8 mouse cellular contexts compared by ENCODE assay signal in genomic region chr2:121806171-121806943, GRCm38 (mm10). TPM values are rescaled to one million over a fixed set of nuclear protein-coding genes. Genes with fewer than 3 reads are reported as not detected.
DNase-seq lines count a peak whose midpoint lies in the region; ATAC-seq and TF ChIP-seq lines count a peak whose summit lies in the region.

No protein-coding gene starts in this region.

- H3K9me3 ChIP-seq in kidney, embryonic 15.5 days (replicated peaks): no peaks in the 10 kb centered on the region
- no peaks in the 10 kb centered on the region for H3K9me3 ChIP-seq in heart, postnatal 0 days (replicated peaks; ENCODE audit: control insufficient read depth, low read length)
- no peaks in the 10 kb centered on the region for H3K9me3 ChIP-seq in neural tube, embryonic 12.5 days

- WGBS in kidney, embryonic 15.5 days: under 1% methylated on average over 89 of the region's 90 CpGs
- WGBS in heart, postnatal 0 days: under 1% methylated on average over 53 of the region's 90 CpGs
- under 1% methylated on average over 90 of the region's 90 CpGs for WGBS in neural tube, embryonic 12.5 days

- no peak for DNase-seq in kidney, adult 8-10 months
- DNase-seq in ZHBTc4 (ENCODE audit: low read depth, low spot score): peak; percentile 88
- DNase-seq in embryo, embryonic 11 days: peak; percentile 78
- peak; percentile 9 for DNase-seq in heart, postnatal 0 days (ENCODE audit: low spot score)
- DNase-seq in left cerebral cortex, postnatal 4 days: peak; percentile 45
- peak; percentile 60 for DNase-seq in thymus, postnatal 4 days

- no peaks in the 10 kb centered on the region for H3K36me3 ChIP-seq in kidney, embryonic 15.5 days
- H3K36me3 ChIP-seq in heart, postnatal 0 days (replicated peaks; ENCODE audit: control insufficient read depth, insufficient read depth, low read length): no peaks in the 10 kb centered on the region
- no peaks in the 10 kb centered on the region for H3K36me3 ChIP-seq in neural tube, embryonic 12.5 days

- TF ChIP-seq EP300 in heart, postnatal 0 days (IDR thresholded peaks at IDR 0.05; ENCODE audit: low read depth): no peak

- H3K27me3 ChIP-seq in kidney, embryonic 15.5 days: peaks cover 59% of the 10 kb centered on the region
- H3K27me3 ChIP-seq in heart, postnatal 0 days (ENCODE audit: control insufficient read depth, insufficient read depth, low read length): peaks cover 55% of the 10 kb centered on the region
- 0 out of 2 replicates have a peak, but pooled peaks cover 2% of the 10 kb centered on the region for H3K27me3 ChIP-seq in neural tube, embryonic 12.5 days (replicated peaks)

- ATAC-seq in kidney, embryonic 15.5 days (replicated peaks; ENCODE audit: low FRiP score): peak; percentile 88
- ATAC-seq in heart, postnatal 0 days (ENCODE audit: insufficient read depth, low read depth): peak; percentile 59
- ATAC-seq in neural tube, embryonic 12.5 days (ENCODE audit: low FRiP score, low read depth): peak; percentile 83

- peak overlapping the region; percentile 93 for H3K4me2 ChIP-seq in kidney, embryonic 15.5 days
- peak overlapping the region; percentile 82 for H3K4me2 ChIP-seq in heart, postnatal 0 days (ENCODE audit: low read depth, low read length)
- peak overlapping the region; percentile 82 for H3K4me2 ChIP-seq in neural tube, embryonic 12.5 days (replicated peaks)

- peak overlapping the region; percentile 69 for H3K4me3 ChIP-seq in kidney, embryonic 15.5 days (replicated peaks)
- H3K4me3 ChIP-seq in heart, postnatal 0 days (ENCODE audit: low read depth, low read length): peak overlapping the region; percentile 56
- H3K4me3 ChIP-seq in neural tube, embryonic 12.5 days: peak overlapping the region; percentile 78

- H3K9ac ChIP-seq in kidney, embryonic 15.5 days: peak overlapping the region; percentile 46
- H3K9ac ChIP-seq in heart, postnatal 0 days (replicated peaks; ENCODE audit: low read depth, low read length): 0 out of 2 replicates have a peak overlapping the region, but pooled peaks have one; percentile 27
- peak overlapping the region; percentile 89 for H3K9ac ChIP-seq in neural tube, embryonic 12.5 days

- no peak for TF ChIP-seq CTCF in heart, postnatal 0 days (IDR thresholded peaks at IDR 0.05; ENCODE audit: low read depth)

- peaks cover 21% of the 10 kb centered on the region for H3K4me1 ChIP-seq in kidney, embryonic 15.5 days
- 0 out of 2 replicates have a peak, but pooled peaks cover 4% of the 10 kb centered on the region for H3K4me1 ChIP-seq in heart, postnatal 0 days (ENCODE audit: control insufficient read depth, insufficient read depth)
- peaks cover 15% of the 10 kb centered on the region for H3K4me1 ChIP-seq in neural tube, embryonic 12.5 days

- 0 out of 2 replicates have a peak overlapping the region, but pooled peaks have one; percentile 62 for H3K27ac ChIP-seq in kidney, embryonic 15.5 days
- no peak overlapping the region for H3K27ac ChIP-seq in heart, postnatal 0 days (ENCODE audit: low read depth)
- peak overlapping the region; percentile 81 for H3K27ac ChIP-seq in neural tube, embryonic 12.5 days

- intact Hi-C loops in left cerebral cortex, postnatal 4 days (cut with DNase I): loop anchor here (5.0 kb wide), 1 partner anchor 219 kb away; no protein-coding TSS in a partner anchor

RNA-seq across cellular contexts. Expression of gene Frmd5, which starts 0.5 kb away (rescaled TPM):
- polyA plus RNA-seq in kidney, embryonic 15.5 days (2015; fragmentation: Nextera tagmentation; extraction: Ambion mirVana): 1.8 and 2.4 TPM in 2 replicates
- 133 and 231 TPM in 2 replicates for total RNA-seq in heart, postnatal 0 days (2014; rRNA removed; ENCODE audit: low replicate concordance)
- polyA plus RNA-seq in heart, postnatal 0 days (2015; fragmentation: Nextera tagmentation; extraction: Ambion mirVana): 65.9 and 125 TPM in 2 replicates
- 10 to 100 TPM; 55.1 to 60.1 TPM for total RNA-seq in left cerebral cortex, postnatal 4 days (2021)
- 26.8 and 29.7 TPM in 2 replicates for polyA plus RNA-seq in neural tube, embryonic 12.5 days (2016; fragmentation: Nextera tagmentation; extraction: Ambion mirVana)

Comparison
In these comparisons a context has a peak if more than half of its experiments do, and no peak if none do; other contexts are left out.
1. H3K9ac ChIP-seq: peak in every context shown above with its lines; median percentile 89 in neural tube, embryonic 12.5 days; 46 in kidney, embryonic 15.5 days; 27 in heart, postnatal 0 days.
2. DNase-seq: peak in ZHBTc4 (single experiment), embryo, embryonic 11 days (single experiment), heart, postnatal 0 days (single experiment), left cerebral cortex, postnatal 4 days (single experiment) and thymus, postnatal 4 days (single experiment); none in kidney, adult 8-10 months (0 of 2).
3. Peak in every context shown above with its lines, with median percentiles within 50 percentile points of each other: ATAC-seq, H3K4me2 ChIP-seq and H3K4me3 ChIP-seq.